Mouse (Mus musculus) layer of hippocampus, postnatal 14 days (tissue): ENCODE data around the gene Ift52. TPM values are rescaled to one million over a fixed set of nuclear protein-coding genes. Genes with fewer than 3 reads are reported as not detected.

ENCODE experiments used
- DNase-seq, 2 experiments: peaks; one replicate each; pipeline ENCODE4 v3.0.0; 2021 to 2022; ENCODE audit warnings: low spot score in 2 of 2, mixed read lengths in 1 of 2
- long read RNA-seq, 2 experiments: library from polyadenylated mRNA; stranded (forward); transcript quantifications; one replicate each; pipeline ENCODE4 v2.0.0; 2021
- total RNA-seq, 2 experiments: library from RNA; stranded (reverse); gene quantifications; 2 replicates each; pipeline ENCODE4 v1.2.3; 2021

Ift52 gene
- total RNA-seq = 10 to 100 TPM; 26.4 to 27.0 TPM
- long read RNA-seq, experiment 1, transcript Ift52-201 (13 exons, 2,248 nt) = major isoform, 16 of 25 reads
- long read RNA-seq, experiment 1, partial matches to known transcripts = 4 of 25 reads
- long read RNA-seq, experiment 1, other reads (novel, unspliced or antisense) = 5 of 25 reads
- long read RNA-seq, experiment 2, transcript Ift52-201 (13 exons, 2,248 nt) = major isoform, 21 of 30 reads
- long read RNA-seq, experiment 2, partial matches to known transcripts = 3 of 30 reads
- long read RNA-seq, experiment 2, other reads (novel, unspliced or antisense) = 6 of 30 reads

GRCm38 (mm10) chr2:163016916-163017743 lies at the start of gene Ift52:
TSS of gene Ift52 (plus strand) at chr2:163017354.
- DNase-seq = peak; percentile 93 to 94

GRCm38 (mm10) chr2:162968357-162968756 lies 48.8 kb upstream of the Ift52 start:
- DNase-seq = no peak

GRCm38 (mm10) chr2:162969101-162969500 lies 48.1 kb upstream of the Ift52 start:
- DNase-seq = no peak

GRCm38 (mm10) chr2:162970896-162971295 lies 46.3 kb upstream of the Ift52 start:
- no peak for DNase-seq

GRCm38 (mm10) chr2:162972752-162973151 lies 44.4 kb upstream of the Ift52 start:
- no peak for DNase-seq

GRCm38 (mm10) chr2:162973206-162973605 lies 43.9 kb upstream of the Ift52 start:
- DNase-seq = no peak

GRCm38 (mm10) chr2:162973637-162974036 lies 43.5 kb upstream of the Ift52 start:
- no peak for DNase-seq

- DNase-seq = peak; percentile 20 to 70
Observed at GRCm38 (mm10) chr2:162975157-162975775, 41.9 kb upstream of the Ift52 start.

- no peak for DNase-seq
Observed at GRCm38 (mm10) chr2:162976001-162976400, 41.2 kb upstream of the Ift52 start.

- DNase-seq = no peak
Observed at GRCm38 (mm10) chr2:162984381-162984780, 32.8 kb upstream of the Ift52 start.

GRCm38 (mm10) chr2:162985923-162986322 lies 31.2 kb upstream of the Ift52 start:
- DNase-seq = peak in 1 of 2 experiments; percentile 30

- DNase-seq = no peak
Observed at GRCm38 (mm10) chr2:162986764-162987163, 30.4 kb upstream of the Ift52 start.

- DNase-seq = no peak
Observed at GRCm38 (mm10) chr2:162987218-162987617, 29.9 kb upstream of the Ift52 start, which contains the start of gene Sgk2. TSS of gene Sgk2 (plus strand) at chr2:162987330.

GRCm38 (mm10) chr2:162988235-162988634 lies 28.9 kb upstream of the Ift52 start:
- no peak for DNase-seq

GRCm38 (mm10) chr2:162991394-162992083 lies 25.6 kb upstream of the Ift52 start:
- no peak for DNase-seq

- no peak for DNase-seq
Observed at GRCm38 (mm10) chr2:162992084-162992437, 25.1 kb upstream of the Ift52 start.

GRCm38 (mm10) chr2:162993881-162994616 lies 23.1 kb upstream of the Ift52 start:
- no peak for DNase-seq

- peak; percentile 59 to 69 for DNase-seq
Observed at GRCm38 (mm10) chr2:162998528-162999230, 18.5 kb upstream of the Ift52 start.

- no peak for DNase-seq
Observed at GRCm38 (mm10) chr2:162999744-163000143, 17.4 kb upstream of the Ift52 start.

GRCm38 (mm10) chr2:163001071-163001470 lies 16.1 kb upstream of the Ift52 start:
- no peak for DNase-seq
